Mouse (Mus musculus): ENCODE data around the gene Olfr775. TPM values are rescaled to one million over a fixed set of nuclear protein-coding genes. Genes with fewer than 3 reads are reported as not detected.

Gene Olfr775
- total RNA-seq (2021) = not detected
- long read RNA-seq, experiment 1 = 0 reads
- long read RNA-seq, experiment 2 = 0 reads

DNA sequence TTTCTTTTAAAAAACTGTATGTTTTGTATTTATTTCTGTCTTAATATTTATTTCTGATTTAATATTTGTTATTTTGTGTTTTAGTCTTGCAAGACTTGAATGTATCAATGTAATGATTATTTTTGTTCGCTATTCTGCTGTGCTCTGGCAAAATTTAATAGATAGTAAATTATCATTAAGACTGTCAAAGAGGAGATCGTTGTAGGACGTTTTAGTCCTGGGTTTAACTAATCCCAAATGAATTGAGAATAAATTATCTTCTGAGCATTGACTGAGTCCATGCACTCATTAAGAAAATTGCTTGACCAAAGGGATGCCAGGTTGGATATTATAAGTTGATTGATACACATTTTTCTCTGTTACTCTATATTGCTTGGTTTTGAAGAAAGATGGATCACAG is at the start of gene Olfr775:
TSS of gene Olfr775 (plus strand) at position 301 of the 400 bp plus-strand sequence.
- intact Hi-C loops (cut with DNase I; ENCODE audit: low total_unique reads) = no loop called here
- no peak for DNase-seq

- intact Hi-C loops (cut with DNase I; ENCODE audit: low total_unique reads) = no loop called here
- no peak for DNase-seq
These were observed 17.5 kb upstream of the Olfr775 start for GRCm38 (mm10) chr10:129230737-129231136.

DNA sequence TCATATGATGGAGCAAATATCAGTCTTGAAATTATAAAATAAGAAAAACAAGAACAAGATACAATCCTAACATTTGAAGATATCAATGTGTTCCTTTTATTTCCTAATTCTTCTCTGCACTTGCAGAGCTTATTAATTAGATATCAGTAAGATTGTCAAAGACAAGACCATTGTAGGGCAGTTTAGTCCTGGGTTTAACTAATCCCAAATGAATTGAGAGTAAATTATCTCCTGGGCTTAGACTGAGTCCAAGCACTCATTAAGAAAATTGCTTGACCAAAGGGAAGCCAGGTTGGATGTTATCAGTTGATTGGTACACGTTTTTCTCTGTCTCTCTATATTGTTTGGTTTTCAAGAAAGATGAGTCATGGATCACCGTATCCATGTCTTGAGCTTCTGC is 12.3 kb upstream of the Olfr775 start, which contains the start of gene Olfr774:
TSS of gene Olfr774 (plus strand) at position 301 of the 400 bp plus-strand sequence.
- DNase-seq = no peak
- intact Hi-C loops (cut with DNase I; ENCODE audit: low total_unique reads) = no loop called here

DNA sequence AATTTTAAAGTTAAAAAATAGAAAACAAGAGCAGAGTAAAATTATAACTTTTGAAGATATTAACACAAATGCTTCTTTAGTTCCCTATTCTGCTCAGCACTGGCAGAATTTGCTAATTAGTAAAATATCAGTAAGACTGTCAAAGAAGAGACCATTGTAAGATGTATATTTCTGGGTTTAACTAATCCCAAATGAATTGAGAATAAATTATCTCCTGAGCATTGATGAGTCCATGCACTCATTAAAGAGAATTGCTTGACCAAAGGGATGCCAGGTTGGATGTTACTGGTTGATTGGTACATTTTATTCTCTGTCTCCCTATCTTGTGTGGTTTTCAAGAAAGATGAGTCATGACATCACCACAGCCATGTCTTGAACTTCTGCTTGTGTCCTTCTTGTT is 10.6 kb downstream of the Olfr775 start, which contains the start of gene Olfr776:
TSS of gene Olfr776 (plus strand) at position 301 of the 400 bp plus-strand sequence.
- intact Hi-C loops (cut with DNase I; ENCODE audit: low total_unique reads) = no loop called here
- no peak for DNase-seq

GRCm38 (mm10) chr10:129271081-129271535 is 22.9 kb downstream of the Olfr775 start, which contains the start of gene Olfr777:
Gene Olfr777 (minus strand): TSS chr10:129271485.
- intact Hi-C loops (cut with DNase I; ENCODE audit: low total_unique reads) = no loop called here
- DNase-seq = no peak

Other genes with a start within 250 kb of the Olfr775 start
- not detected for gene Olfr763, start 237.6 kb upstream of the Olfr775 start, total RNA-seq (2021)
- gene Olfr764-ps1, start 208.5 kb upstream of the Olfr775 start, total RNA-seq (2021) = not detected
- gene Olfr765, start 198.4 kb upstream of the Olfr775 start, total RNA-seq (2021) = not detected
- not detected for gene Olfr766-ps1, start 179.4 kb upstream of the Olfr775 start, total RNA-seq (2021)
- gene Olfr767, start 165.5 kb upstream of the Olfr775 start, total RNA-seq (2021) = not detected
- not detected for gene Olfr768, start 149.0 kb upstream of the Olfr775 start, total RNA-seq (2021)
- gene Olfr769, start 130.6 kb upstream of the Olfr775 start, total RNA-seq (2021) = not detected
- not detected for gene Olfr770, start 109.4 kb upstream of the Olfr775 start, total RNA-seq (2021)
- gene Olfr771, start 83.7 kb upstream of the Olfr775 start, total RNA-seq (2021) = not detected
- not detected for gene Olfr772, start 70.5 kb upstream of the Olfr775 start, total RNA-seq (2021)
- gene Olfr773, start 61.0 kb upstream of the Olfr775 start, total RNA-seq (2021) = not detected
- not detected for gene Olfr774, start 12.2 kb upstream of the Olfr775 start, total RNA-seq (2021)
- gene Olfr776, start 10.7 kb downstream of the Olfr775 start, total RNA-seq (2021) = not detected
- gene Olfr777, start 23.1 kb downstream of the Olfr775 start, total RNA-seq (2021) = not detected
- gene Olfr780, start 69.7 kb downstream of the Olfr775 start, total RNA-seq (2021) = not detected
- gene Olfr781, start 80.4 kb downstream of the Olfr775 start, total RNA-seq (2021) = not detected
- not detected for gene Olfr782, start 100.4 kb downstream of the Olfr775 start, total RNA-seq (2021)
- gene Olfr784, start 135.7 kb downstream of the Olfr775 start, total RNA-seq (2021) = under 1 TPM in 1 of 2 experiments, not detected in 1; 0.06 TPM
- gene Olfr785, start 157.0 kb downstream of the Olfr775 start, total RNA-seq (2021) = not detected
- gene Olfr786, start 178.9 kb downstream of the Olfr775 start, total RNA-seq (2021) = not detected
- gene Olfr787, start 213.4 kb downstream of the Olfr775 start, total RNA-seq (2021) = not detected
- gene Olfr788, start 222.6 kb downstream of the Olfr775 start, total RNA-seq (2021) = not detected
- not detected for gene Olfr789, start 236.3 kb downstream of the Olfr775 start, total RNA-seq (2021)

All from gastrocnemius, postnatal 14 days (tissue).